Mouse (Mus musculus): ENCODE results near the gene Ncbp2.

DNA sequence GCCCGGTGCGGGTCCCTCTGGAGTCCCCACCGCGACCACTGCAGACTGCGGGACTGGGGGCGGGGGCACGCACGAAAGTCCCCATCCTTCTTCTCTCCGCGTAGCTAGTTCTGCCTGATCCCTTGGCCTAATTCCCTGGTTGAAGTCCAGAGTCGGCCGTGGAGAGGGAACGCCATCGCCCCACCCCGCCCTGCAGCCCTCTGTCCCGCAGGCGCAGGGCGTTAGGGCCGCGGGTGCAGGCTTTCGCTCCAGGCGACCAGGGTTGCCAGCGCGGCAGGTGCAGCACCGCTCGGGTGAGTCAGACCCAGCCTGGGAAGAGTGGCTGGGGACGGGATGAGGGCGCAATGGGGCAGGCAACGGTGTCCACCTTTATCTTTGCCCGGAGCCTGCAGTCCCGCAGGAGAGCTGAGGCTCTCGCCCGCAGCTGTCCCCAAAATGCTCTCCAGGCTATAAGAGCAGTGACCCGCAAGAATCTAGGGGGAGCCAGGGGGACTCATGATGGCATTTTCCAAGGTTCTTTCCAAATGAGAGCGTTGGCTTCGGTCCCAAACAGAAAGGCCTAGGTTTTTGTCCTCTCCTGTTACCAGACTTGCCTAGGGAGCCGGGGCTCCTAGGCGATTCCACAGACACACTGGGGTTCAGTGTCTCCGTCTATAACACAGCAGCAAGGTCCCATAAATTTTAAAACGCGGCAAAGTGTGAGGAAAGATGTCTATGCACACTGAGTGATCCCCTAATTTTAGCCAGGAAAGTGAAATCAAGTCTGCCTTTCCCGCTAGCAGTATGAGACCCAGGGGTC, 14.4 kb upstream of the Ncbp2 start, which contains the start of gene Pigz:
- TF ChIP-seq EP300 (IDR thresholded peaks at IDR 0.05; ENCODE audit: low read depth), result no peak
- no peak for TF ChIP-seq CTCF (IDR thresholded peaks at IDR 0.05; ENCODE audit: low read depth)
